Mouse (Mus musculus) heart, postnatal 0 days (tissue): ENCODE data around the gene Galnt9.

Experiments
- CTCF ChIP-seq: IDR thresholded peaks from 2 replicates; pipeline ENCODE4 v1.5.1; 2016; ENCODE audit warnings: antibody characterized with exemption, control low read depth, low read depth
- EP300 ChIP-seq: IDR thresholded peaks from 2 replicates; pipeline ENCODE4 v1.6.1; 2016; ENCODE audit warnings: antibody characterized with exemption, low read depth

GRCm38 (mm10) chr5:110587467-110587866 is 43.3 kb downstream of the Galnt9 start:
- TF ChIP-seq CTCF = no peak
- no peak for TF ChIP-seq EP300
